In genomic region chr3:35764637-35765617, GRCm38 (mm10) we compare ENCODE assay signal across 12 mouse cellular contexts. TPM values are rescaled to one million over a fixed set of nuclear protein-coding genes. Genes with fewer than 3 reads are reported as not detected.
DNase-seq lines count a peak whose midpoint lies in the region.
"Had no signal": no experiment of that assay in that cellular context is flagged by ENCODE, and none has a peak within 500 bp of the region (broad histone marks: within the 10 kb centered on the region; RNA-seq: fewer than 3 reads in every experiment).

No protein-coding gene starts in this region.

- WGBS in large intestine, adult 2 months = 38% methylated on average over 7 of the region's 7 CpGs

- peak; percentile 90 for DNase-seq in 3T3-L1 (ENCODE audit: low read depth, low spot score)
- peak; percentile 49 for DNase-seq in Muller cell, postnatal 12 days (ENCODE audit: inconsistent ontology term)
- DNase-seq in cerebellum, adult 9-11 months = peak; percentile 79
- peak; percentile 53 for DNase-seq in large intestine, adult 2 months (ENCODE audit: low read depth, low spot score)
- DNase-seq in spleen, adult 12 weeks (ENCODE audit: low spot score) = no peak
- no peak for DNase-seq in adrenal gland, postnatal 10 days
- DNase-seq in lung, postnatal 10 days = no peak
- DNase-seq in frontal cortex, postnatal 25 days (ENCODE audit: low spot score in 2 of 2) = no peak
- DNase-seq: adrenal gland, adult 8-10 months; embryo, embryonic 11 days; lung, postnatal 14 days; retina, postnatal 1 day had no signal

RNA-seq across cellular contexts. Expression of gene Atp11b, which starts 11.0 kb away (rescaled TPM):
- 54.6 and 66.6 TPM in 2 replicates for polyA plus RNA-seq in large intestine, adult 2 months (2012; rRNA removed)
- 10 to 100 TPM; 40.6 to 44.2 TPM for total RNA-seq in adrenal gland, postnatal 10 days (2021)

Comparison
In these comparisons a context has a peak if more than half of its experiments do, and no peak if none do; other contexts are left out.
1. DNase-seq: peak in 3T3-L1 (single experiment), Muller cell, postnatal 12 days (single experiment), cerebellum, adult 9-11 months (single experiment) and large intestine, adult 2 months (single experiment); none in spleen, adult 12 weeks (single experiment), adrenal gland, postnatal 10 days (single experiment), lung, postnatal 10 days (single experiment) and frontal cortex, postnatal 25 days (0 of 2).